17 mouse cellular contexts compared by ENCODE assay signal in genomic region chr4:57524461-57524860, GRCm38 (mm10). TPM values are rescaled to one million over a fixed set of nuclear protein-coding genes. Genes with fewer than 3 reads are reported as not detected.
DNase-seq lines count a peak whose midpoint lies in the region; ATAC-seq lines count a peak whose summit lies in the region.
"Had no signal": no experiment of that assay in that cellular context is flagged by ENCODE, and none has a peak within 500 bp of the region (broad histone marks: within the 10 kb centered on the region; RNA-seq: fewer than 3 reads in every experiment).

No protein-coding gene starts in this region.

- peak; percentile 95 for DNase-seq in heart, adult 11 months
- no peak for DNase-seq in heart, embryonic 10.5 days (ENCODE audit: low spot score)
- no peak for DNase-seq in lung, postnatal 14 days
- peak; percentile 60 for DNase-seq in heart, adult 8-10 months (ENCODE audit: low spot score)
- DNase-seq in heart, postnatal 14 days, result peak; percentile 31 to 45
- no peak for DNase-seq in embryo, embryonic 11 days
- DNase-seq: adrenal gland, postnatal 14 days; gastrocnemius, postnatal 10 days; kidney, adult 18-20 months; kidney, postnatal 36 days had no signal

- H3K36me3 ChIP-seq in heart, embryonic 10.5 days, result no peaks in the 10 kb centered on the region
- no peaks in the 10 kb centered on the region for H3K36me3 ChIP-seq in lung, embryonic 16.5 days (ENCODE audit: control insufficient read depth, insufficient read depth, low read length)
- H3K36me3 ChIP-seq: midbrain, embryonic 15.5 days; neural tube, embryonic 12.5 days had no signal

- H3K4me3 ChIP-seq in heart, embryonic 10.5 days, result no peak overlapping the region
- H3K4me3 ChIP-seq in lung, embryonic 16.5 days (ENCODE audit: low read length), result no peak overlapping the region
- H3K4me3 ChIP-seq: midbrain, embryonic 15.5 days; neural tube, embryonic 12.5 days had no signal

- no peaks in the 10 kb centered on the region for H3K9me3 ChIP-seq in heart, embryonic 10.5 days
- no peaks in the 10 kb centered on the region for H3K9me3 ChIP-seq in lung, embryonic 16.5 days (ENCODE audit: control insufficient read depth, low read length)
- H3K9me3 ChIP-seq: midbrain, embryonic 15.5 days; neural tube, embryonic 12.5 days had no signal

- H3K4me2 ChIP-seq in lung, embryonic 16.5 days (ENCODE audit: low read depth, low read length), result no peak overlapping the region
- H3K4me2 ChIP-seq: hindbrain, embryonic 14.5 days; liver, embryonic 11.5 days; midbrain, embryonic 15.5 days; neural tube, embryonic 12.5 days had no signal

- ATAC-seq in lung, embryonic 16.5 days (ENCODE audit: low read depth), result peak; percentile 51
- ATAC-seq in monocyte, adult 5-6 weeks (replicated peaks; ENCODE audit: insufficient number of reproducible peaks, low FRiP score, low TSS enrichment, poor library complexity, severe bottlenecking), result no peak
- ATAC-seq: midbrain, embryonic 15.5 days had no signal

- H3K4me1 ChIP-seq in heart, embryonic 10.5 days, result peaks cover 10% of the 10 kb centered on the region
- peaks cover 11% of the 10 kb centered on the region; the same call in 1 of the 2 replicates for H3K4me1 ChIP-seq in lung, embryonic 16.5 days (replicated peaks; ENCODE audit: control insufficient read depth, insufficient read depth, low read length)
- H3K4me1 ChIP-seq: midbrain, embryonic 15.5 days; neural tube, embryonic 12.5 days had no signal

- intact Hi-C loops in heart, postnatal 14 days (cut with DNase I), result no loop called here

- no peak overlapping the region for H3K27ac ChIP-seq in heart, embryonic 10.5 days
- H3K27ac ChIP-seq in lung, embryonic 16.5 days (ENCODE audit: low read length), result 0 out of 2 replicates have a peak overlapping the region, but pooled peaks have one; percentile 2
- H3K27ac ChIP-seq: hindbrain, embryonic 14.5 days; macrophage; midbrain, embryonic 15.5 days; neural tube, embryonic 12.5 days had no signal

- 60% methylated on average over 3 of the region's 3 CpGs for WGBS in heart, embryonic 10.5 days
- 54% methylated on average over 3 of the region's 3 CpGs for WGBS in lung, embryonic 16.5 days

- H3K9ac ChIP-seq in lung, embryonic 16.5 days (ENCODE audit: low read length), result no peak overlapping the region
- H3K9ac ChIP-seq: hindbrain, embryonic 14.5 days; midbrain, embryonic 15.5 days; neural tube, embryonic 12.5 days had no signal

- H3K27me3 ChIP-seq in heart, embryonic 10.5 days (ENCODE audit: insufficient read depth, poor library complexity, severe bottlenecking), result no peaks in the 10 kb centered on the region
- H3K27me3 ChIP-seq in lung, embryonic 16.5 days (ENCODE audit: control insufficient read depth, insufficient read depth, low read depth, low read length), result no peaks in the 10 kb centered on the region
- H3K27me3 ChIP-seq: midbrain, embryonic 15.5 days; neural tube, embryonic 12.5 days had no signal

RNA-seq across cellular contexts. Expression of gene Pakap, which starts 43.5 kb away (rescaled TPM):
- 53.0 and 72.5 TPM in 2 replicates for polyA plus RNA-seq in heart, embryonic 10.5 days (2016; fragmentation: Nextera tagmentation; extraction: Ambion mirVana)
- 45.7 and 50.0 TPM in 2 replicates for polyA plus RNA-seq in lung, embryonic 16.5 days (2015; fragmentation: Nextera tagmentation; extraction: Ambion mirVana)
- 10 to 100 TPM; 29.2 to 44.2 (median 39.5) TPM for total RNA-seq in heart, adult 8-10 months (2022)
- total RNA-seq in heart, postnatal 14 days (2021), result 10 to 100 TPM; 40.0 to 46.5 TPM
- 0.29 TPM in 1 of 3 replicates, not detected in the others for total RNA-seq in monocyte, adult 5-6 weeks (2017)
- polyA plus RNA-seq: macrophage had no signal

Comparison
In these comparisons a context has a peak if more than half of its experiments do, and no peak if none do; other contexts are left out.
1. DNase-seq: peak in heart, adult 11 months (single experiment), heart, adult 8-10 months (single experiment) and heart, postnatal 14 days (2 of 2); none in heart, embryonic 10.5 days (single experiment), lung, postnatal 14 days (single experiment) and embryo, embryonic 11 days (single experiment).
2. RNA of gene Pakap, which starts 43.5 kb away (total RNA-seq): 40.0 to 46.5 TPM in heart, postnatal 14 days and 29.2 to 44.2 TPM in heart, adult 8-10 months; 0.29 TPM in monocyte, adult 5-6 weeks; every median in the first group is over 10 times any median in the second.